Mouse (Mus musculus) frontal cortex, adult 2 months (tissue): ENCODE measurements at regions not wholly inside any gene's neighbourhood (a gene's known extent, or its start where the extent isn't known, plus 50 kb on each side); places are given as distances from the start of the nearest gene placed in this dataset.

Source experiments
- DNase-seq, 2 experiments: peaks; one replicate each; pipeline ENCODE4 v3.0.0; 2022; ENCODE audit warnings: low spot score in 1 of 2; ENCODE audit errors: extremely low spot score in 1 of 2

- no peak for DNase-seq
Measured at GRCm38 (mm10) chr3:22024200-22024599, 52.3 kb upstream of the Tbl1xr1 start.

- no peak for DNase-seq
Measured at GRCm38 (mm10) chr3:22025119-22025518, 51.3 kb upstream of the Tbl1xr1 start.

- DNase-seq, result no peak
Measured at GRCm38 (mm10) chr3:22025615-22026014, 50.8 kb upstream of the Tbl1xr1 start.
